Mouse (Mus musculus) MEL (cell line): ENCODE data around the gene Mcf2l. TPM values are rescaled to one million over a fixed set of nuclear protein-coding genes. Genes with fewer than 3 reads are reported as not detected.

ENCODE experiments used
- DNase-seq: peaks from one replicate; pipeline ENCODE4 v3.0.0; 2011; ENCODE audit warnings: low read depth, low spot score
- H3K27ac ChIP-seq: 2 replicates; pipeline ENCODE4 v1.5.1; 2012; ENCODE audit warnings: low read depth, mild to moderate bottlenecking, control low read depth, low read length, moderate library complexity; ENCODE audit not compliant: control insufficient read depth
- H3K27me3 ChIP-seq, 2 experiments: fragments of 150-350 bp in 1 of 2; sonication (generic) in 1 of 2; 2 replicates each; pipeline ENCODE4 v1.6.1; 2012; ENCODE audit warnings: low read length in 2 of 2, mild to moderate bottlenecking in 2 of 2, improper control_type of control experiment in 1 of 2, moderate library complexity in 1 of 2; ENCODE audit not compliant: insufficient read depth in 2 of 2, control insufficient read depth in 1 of 2
- H3K36me3 ChIP-seq, 2 experiments: 2 replicates each; pipeline ENCODE4 v1.6.1; 2012 to 2014; ENCODE audit warnings: low read length in 2 of 2, improper control_type of control experiment in 1 of 2, inconsistent platforms in 1 of 2, mild to moderate bottlenecking in 1 of 2; ENCODE audit not compliant: insufficient read depth in 2 of 2, control insufficient read depth in 1 of 2
- H3K4me1 ChIP-seq, 2 experiments: fragments of 150-350 bp in 1 of 2; sonication (generic) in 1 of 2; 2 replicates each; pipeline ENCODE4 v1.6.1; 2012; ENCODE audit warnings: low read length in 2 of 2, improper control_type of control experiment in 1 of 2, mild to moderate bottlenecking in 1 of 2; ENCODE audit not compliant: insufficient read depth in 2 of 2, control insufficient read depth in 1 of 2
- H3K4me3 ChIP-seq, 2 experiments: fragments of 150-350 bp in 1 of 2; sonication (generic) in 1 of 2; 2 replicates each; pipeline ENCODE4 v1.5.1; 2012; ENCODE audit warnings: low read depth in 2 of 2, low read length in 2 of 2, mild to moderate bottlenecking in 2 of 2, moderate library complexity in 2 of 2, control low read depth in 1 of 2, improper control_type of control experiment in 1 of 2; ENCODE audit not compliant: control insufficient read depth in 1 of 2, insufficient read depth in 1 of 2
- H3K79me2 ChIP-seq: 2 replicates; pipeline ENCODE4 v1.6.1; 2012; ENCODE audit warnings: mild to moderate bottlenecking, low read length, moderate library complexity; ENCODE audit not compliant: control insufficient read depth, poor library complexity, insufficient read depth
- H3K9ac ChIP-seq: 2 replicates; pipeline ENCODE4 v1.6.1; 2012; ENCODE audit warnings: low read depth, mild to moderate bottlenecking, control low read depth, low read length, moderate library complexity; ENCODE audit not compliant: control insufficient read depth, poor library complexity, severe bottlenecking
- H3K9me3 ChIP-seq: fragments of 150-350 bp; sonication (generic); replicated peaks from 2 replicates; pipeline ENCODE4 v1.6.1; 2012; ENCODE audit warnings: mild to moderate bottlenecking, low read length, improper control_type of control experiment, moderate library complexity; ENCODE audit not compliant: insufficient read depth
- BHLHE40 ChIP-seq: IDR thresholded peaks from 2 replicates; pipeline ENCODE4 v1.6.1; 2012; ENCODE audit warnings: low read depth, mild to moderate bottlenecking, inconsistent platforms, low read length, improper control_type of control experiment, borderline replicate concordance
- CHD1 ChIP-seq: IDR thresholded peaks from 2 replicates; pipeline ENCODE4 v1.6.1; 2012; ENCODE audit warnings: low read depth, mild to moderate bottlenecking, inconsistent platforms, low read length, improper control_type of control experiment
- CHD2 ChIP-seq: IDR thresholded peaks from 2 replicates; pipeline ENCODE4 v1.6.1; 2011; ENCODE audit warnings: low read length, improper control_type of control experiment
- ELF1 ChIP-seq: IDR thresholded peaks from 2 replicates; pipeline ENCODE4 v1.6.1; 2014; ENCODE audit warnings: low read depth, mild to moderate bottlenecking, inconsistent platforms, low read length, improper control_type of control experiment, moderate library complexity
- GATA1 ChIP-seq: IDR thresholded peaks from 2 replicates; pipeline ENCODE4 v1.6.1; 2011; ENCODE audit warnings: low read depth, low read length, improper control_type of control experiment
- JUND ChIP-seq: IDR thresholded peaks from 2 replicates; pipeline ENCODE4 v1.6.1; 2011; ENCODE audit warnings: low read depth, mild to moderate bottlenecking, improper control_type of control experiment, low read length
- KAT2A ChIP-seq: conservative IDR thresholded peaks from 2 replicates; pipeline ENCODE4 v1.6.1; 2012; ENCODE audit warnings: low read depth, low read length, improper control_type of control experiment, inconsistent platforms
- MAFK ChIP-seq: IDR thresholded peaks from 2 replicates; pipeline ENCODE4 v1.6.1; 2011; ENCODE audit warnings: low read depth, mild to moderate bottlenecking, low read length, improper control_type of control experiment, borderline replicate concordance
- MAZ ChIP-seq: IDR thresholded peaks from 2 replicates; pipeline ENCODE4 v1.6.1; 2012; ENCODE audit warnings: low read depth, mild to moderate bottlenecking, inconsistent platforms, low read length, improper control_type of control experiment
- MYC ChIP-seq: IDR thresholded peaks from 2 replicates; pipeline ENCODE4 v1.6.1; 2011; ENCODE audit warnings: low read depth, mild to moderate bottlenecking, low read length, improper control_type of control experiment, moderate library complexity
- NRF1 ChIP-seq: IDR thresholded peaks from 2 replicates; pipeline ENCODE4 v1.6.1; 2014; ENCODE audit warnings: low read depth, mild to moderate bottlenecking, inconsistent platforms, low read length, improper control_type of control experiment, moderate library complexity; ENCODE audit not compliant: poor library complexity, insufficient read depth, severe bottlenecking
- POLR2A ChIP-seq, 2 experiments: IDR thresholded peaks; 2 replicates each; pipeline ENCODE4 v1.6.1; 2011 to 2012; ENCODE audit warnings: low read length in 2 of 2, mild to moderate bottlenecking in 2 of 2, control low read depth in 1 of 2, improper control_type of control experiment in 1 of 2, low read depth in 1 of 2, moderate library complexity in 1 of 2; ENCODE audit not compliant: control insufficient read depth in 1 of 2, insufficient read depth in 1 of 2, poor library complexity in 1 of 2
- RAD21 ChIP-seq: IDR thresholded peaks from 2 replicates; pipeline ENCODE4 v1.6.1; 2011; ENCODE audit warnings: mild to moderate bottlenecking, low read depth, low read length, improper control_type of control experiment
- RCOR1 ChIP-seq: IDR thresholded peaks from 2 replicates; pipeline ENCODE4 v1.6.1; 2012; ENCODE audit warnings: low read depth, mild to moderate bottlenecking, inconsistent platforms, low read length, improper control_type of control experiment
- TBP ChIP-seq: IDR thresholded peaks from 2 replicates; pipeline ENCODE4 v1.8.0; 2011; ENCODE audit warnings: low read depth, low read length, improper control_type of control experiment
- TCF12 ChIP-seq: IDR thresholded peaks from 2 replicates; pipeline ENCODE4 v1.6.1; 2014; ENCODE audit warnings: low read depth, mild to moderate bottlenecking, inconsistent platforms, low read length, improper control_type of control experiment, moderate library complexity
- USF1 ChIP-seq: IDR thresholded peaks from 2 replicates; pipeline ENCODE4 v1.6.1; 2014; ENCODE audit warnings: low read depth, mild to moderate bottlenecking, inconsistent platforms, low read length, improper control_type of control experiment, moderate library complexity
- ZC3H11A ChIP-seq: IDR thresholded peaks from 2 replicates; pipeline ENCODE4 v1.6.1; 2012; ENCODE audit warnings: low read depth, mild to moderate bottlenecking, inconsistent platforms, low read length, improper control_type of control experiment
- ZKSCAN1 ChIP-seq: IDR thresholded peaks from 2 replicates; pipeline ENCODE4 v1.6.1; 2012; ENCODE audit warnings: low read depth, mild to moderate bottlenecking, inconsistent platforms, low read length, improper control_type of control experiment, moderate library complexity
- ZMIZ1 ChIP-seq: IDR thresholded peaks from 2 replicates; pipeline ENCODE4 v1.6.1; 2012; ENCODE audit warnings: low read depth, mild to moderate bottlenecking, inconsistent platforms, low read length, improper control_type of control experiment, moderate library complexity
- ZNF384 ChIP-seq: IDR thresholded peaks from 2 replicates; pipeline ENCODE4 v1.6.1; 2012; ENCODE audit warnings: low read depth, mild to moderate bottlenecking, inconsistent platforms, low read length, improper control_type of control experiment
- polyA plus RNA-seq, 2 experiments: library from polyadenylated mRNA; stranded (reverse) in 1 of 2; unstranded in 1 of 2; fragments of >175 nt in 1 of 2; fragments of >200 nt in 1 of 2; gene quantifications; 2 replicates each; pipeline versions ENCODE4 v1.2.1 to v1.2.4; 2012; ENCODE audit warnings: low replicate concordance in 2 of 2, low read depth in 1 of 2; ENCODE audit not compliant: insufficient read length in 2 of 2, insufficient read depth in 1 of 2, missing spikeins in 1 of 2
- total RNA-seq: library from RNA; depleted of rRNA; stranded (reverse); fragments of 300-350 nt; gene quantifications from 2 replicates; pipeline ENCODE4 v1.2.3, GENCODE M21; 2012

The Mcf2l gene
- total and polyA plus RNA-seq, 3 experiments: 1.2 to 3.6 TPM; not detected in 1

DNA sequence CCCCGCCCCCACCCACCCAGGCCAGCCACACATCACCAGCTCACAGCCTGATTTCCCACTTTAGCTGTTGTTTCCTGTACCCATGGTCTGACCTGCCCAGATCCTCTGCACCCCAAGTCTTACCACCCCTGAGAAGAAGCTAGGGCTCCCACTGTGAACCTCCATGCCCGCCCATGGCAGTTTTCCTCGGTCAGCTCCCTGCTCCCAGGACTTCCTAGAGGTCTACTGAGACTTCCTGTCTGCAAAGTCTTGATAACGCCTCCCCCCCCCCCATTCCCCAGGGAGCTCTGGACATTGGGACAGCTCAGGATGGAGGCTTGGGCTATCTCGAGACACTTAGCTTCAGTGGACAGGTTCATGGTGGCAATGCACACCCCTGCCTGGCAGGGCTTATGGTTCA is 31.5 kb downstream of the Mcf2l start:
- TF ChIP-seq RAD21 (no peak), ZKSCAN1 (no peak), ZMIZ1 (no peak), POLR2A (IDR thresholded peaks at IDR 0.05; ENCODE audit: control insufficient read depth in 1 of 2, insufficient read depth in 1 of 2, low read depth in 1 of 2, low read length in 2 of 2, poor library complexity in 1 of 2) (no peak), MAZ (no peak), NRF1 (no peak), ZNF384 (no peak), JUND (no peak), BHLHE40 (no peak), ZC3H11A (no peak), MYC (no peak)
- TF ChIP-seq, all 39 proteins: peak for 0
- H3K4me3 ChIP-seq: no peak overlapping the region

GRCm38 (mm10) chr8:12905599-12906321 is 32.2 kb downstream of the Mcf2l start:
- Histone ChIP-seq H3K9me3 (no peaks in the 10 kb centered on the region), H3K4me3 (no peak overlapping the region), H3K79me2 (no peaks in the 10 kb centered on the region), H3K36me3 (no peaks in the 10 kb centered on the region), H3K9ac (no peak overlapping the region), H3K4me1 (no peaks in the 10 kb centered on the region), H3K27ac (no peak overlapping the region), H3K27me3 (no peaks in the 10 kb centered on the region)
- DNase-seq: no peak
- TF ChIP-seq GATA1 (no peak), USF1 (no peak), TCF12 (no peak), KAT2A (no peak), ELF1 (no peak), CHD2 (no peak), CHD1 (no peak), MAFK (no peak), TBP (no peak), BHLHE40 (no peak), RCOR1 (no peak)

More for the DNA sequence above, 31.5 kb downstream of the Mcf2l start:
- Histone ChIP-seq H3K9ac (no peak overlapping the region), H3K27ac (no peak overlapping the region), H3K36me3 (no peaks in the 10 kb centered on the region), H3K4me1 (no peaks in the 10 kb centered on the region), H3K79me2 (no peaks in the 10 kb centered on the region), H3K27me3 (no peaks in the 10 kb centered on the region), H3K9me3 (no peaks in the 10 kb centered on the region)
- DNase-seq: no peak
